Mouse (Mus musculus): ENCODE results near the gene Zfp354a. TPM values are rescaled to one million over a fixed set of nuclear protein-coding genes. Genes with fewer than 3 reads are reported as not detected.
"Not testable (repeated sequence)": the region's sequence is repeated elsewhere in the genome, so short reads cannot be mapped to it uniquely, and the experiment has no call there.

Zfp354a gene
- polyA plus RNA-seq (2016; fragmentation: Nextera tagmentation; extraction: Ambion mirVana), result 7.7 and 7.9 TPM in 2 replicates

DNA sequence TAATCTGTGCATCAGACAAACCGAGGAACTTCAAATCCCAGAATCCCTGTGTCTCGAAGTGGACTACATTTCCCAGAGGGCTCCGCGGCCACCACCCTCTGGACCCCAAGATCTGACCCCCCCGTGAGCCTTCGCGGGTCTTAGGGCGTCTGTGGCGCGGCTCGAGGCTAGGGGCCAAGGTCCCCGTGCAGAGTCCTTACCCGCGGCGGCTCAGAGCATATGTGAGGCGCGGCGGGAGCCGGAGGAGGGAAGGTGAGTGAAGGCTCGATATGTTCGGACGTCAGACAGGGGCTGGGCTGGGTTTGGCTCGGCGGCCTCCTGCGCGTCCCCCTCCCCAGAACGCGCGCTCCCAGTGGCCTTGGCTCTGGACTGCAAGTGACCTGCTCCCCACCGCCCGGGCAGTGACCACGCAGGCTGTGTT, at the start of gene Zfp354a:
Gene Zfp354a, plus strand, starts transcription at position 107 of the 421 bp plus-strand sequence.
- H3K4me1 ChIP-seq, result peaks cover 10% of the 10 kb centered on the region
- H3K9me3 ChIP-seq (replicated peaks), result no peaks in the 10 kb centered on the region
- peak within 1 kb of the TSS; percentile 86 for H3K4me3 ChIP-seq
- H3K36me3 ChIP-seq, result peaks cover 26% of the 10 kb centered on the region
- under 1% methylated on average over 32 of the region's 32 CpGs for WGBS
- H3K27me3 ChIP-seq (ENCODE audit: low read depth, poor library complexity, severe bottlenecking), result no peaks in the 10 kb centered on the region
- H3K27ac ChIP-seq, result peak within 1 kb of the TSS; percentile 95
- peak; percentile 83 for DNase-seq (ENCODE audit: low spot score)

DNA sequence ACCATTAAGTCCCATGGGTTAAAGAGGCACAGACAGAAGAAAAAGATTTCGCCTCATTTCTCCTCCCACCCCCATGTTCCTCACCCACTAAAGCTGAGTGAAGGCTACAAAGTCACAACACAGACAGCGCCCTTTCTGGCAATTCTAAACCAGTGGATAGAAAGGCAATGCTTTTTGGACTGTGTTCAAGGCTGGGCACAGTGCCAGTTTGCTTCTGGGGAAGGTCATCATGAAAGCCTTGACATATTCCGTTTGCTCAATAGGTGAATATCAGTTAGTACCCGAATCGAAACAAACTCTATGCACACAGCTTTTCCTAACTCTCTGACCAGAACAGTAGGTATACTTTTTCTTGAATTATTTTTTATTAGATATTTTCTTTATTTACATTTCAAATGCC, 47.2 kb upstream of the Zfp354a start:
- H3K4me3 ChIP-seq, result no peak overlapping the region
- DNase-seq (ENCODE audit: low spot score), result no peak
- no peaks in the 10 kb centered on the region for H3K9me3 ChIP-seq (replicated peaks)
- H3K36me3 ChIP-seq, result no peaks in the 10 kb centered on the region
- H3K27ac ChIP-seq, result no peak overlapping the region
- H3K27me3 ChIP-seq (ENCODE audit: low read depth, poor library complexity, severe bottlenecking), result no peaks in the 10 kb centered on the region
- H3K4me1 ChIP-seq, result no peaks in the 10 kb centered on the region
- WGBS, result 88% methylated on average over 5 of the region's 5 CpGs

DNA sequence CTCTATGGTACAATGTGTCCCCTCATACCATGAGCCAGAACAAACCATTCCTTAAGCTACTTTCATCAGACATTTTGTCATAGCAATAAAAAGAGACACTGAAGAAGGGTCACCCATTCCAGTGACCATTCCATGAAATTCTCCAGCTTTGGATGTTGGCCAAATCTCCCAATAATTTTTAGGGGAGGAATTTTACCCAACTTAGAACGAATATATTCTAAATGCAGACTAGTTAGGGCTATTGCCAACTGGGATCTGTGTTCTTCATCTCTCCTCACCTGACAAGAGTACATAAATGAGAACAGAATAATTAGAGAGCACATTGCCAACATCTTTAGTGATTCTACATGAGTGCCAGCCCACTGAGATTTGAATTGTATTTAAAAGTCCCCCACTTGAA, 45.1 kb upstream of the Zfp354a start, which contains the start of gene Olfr54:
Gene Olfr54, plus strand, starts transcription at position 301 of the 400 bp plus-strand sequence.
- Histone ChIP-seq H3K27me3 (ENCODE audit: low read depth, poor library complexity, severe bottlenecking) (no peaks in the 10 kb centered on the region), H3K36me3 (no peaks in the 10 kb centered on the region), H3K9me3 (replicated peaks) (no peaks in the 10 kb centered on the region), H3K27ac (no peak within 1 kb of the TSS), H3K4me3 (no peak within 1 kb of the TSS), H3K4me1 (no peaks in the 10 kb centered on the region)
- WGBS, result 73% methylated on average over 1 of the region's 1 CpGs
- no peak for DNase-seq (ENCODE audit: low spot score)

DNA sequence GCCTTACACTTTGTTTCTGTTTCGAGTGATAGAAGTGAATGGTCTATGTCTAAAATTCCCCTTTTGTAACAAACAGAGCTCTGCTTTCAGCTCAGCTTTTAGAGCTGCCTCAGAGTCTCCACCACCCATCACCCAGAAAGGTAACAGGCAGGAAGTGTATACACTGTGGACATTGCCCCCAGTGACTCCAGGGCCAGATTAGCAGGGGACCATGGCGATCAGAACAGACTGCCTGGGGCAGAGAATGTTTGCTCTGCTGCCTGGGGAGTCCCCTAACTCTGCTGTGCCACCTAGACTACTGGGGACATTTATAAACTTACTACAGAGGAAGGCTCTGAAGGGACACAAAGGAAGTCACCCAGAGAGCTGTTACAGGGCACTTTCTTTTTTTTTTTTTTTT, 42.7 kb upstream of the Zfp354a start:
- Histone ChIP-seq H3K27ac (no peak overlapping the region), H3K36me3 (no peaks in the 10 kb centered on the region), H3K4me3 (no peak overlapping the region), H3K4me1 (no peaks in the 10 kb centered on the region), H3K27me3 (ENCODE audit: low read depth, poor library complexity, severe bottlenecking) (no peaks in the 10 kb centered on the region), H3K9me3 (replicated peaks) (no peaks in the 10 kb centered on the region)
- WGBS, result 60% methylated on average over 2 of the region's 2 CpGs
- no peak for DNase-seq (ENCODE audit: low spot score)

DNA sequence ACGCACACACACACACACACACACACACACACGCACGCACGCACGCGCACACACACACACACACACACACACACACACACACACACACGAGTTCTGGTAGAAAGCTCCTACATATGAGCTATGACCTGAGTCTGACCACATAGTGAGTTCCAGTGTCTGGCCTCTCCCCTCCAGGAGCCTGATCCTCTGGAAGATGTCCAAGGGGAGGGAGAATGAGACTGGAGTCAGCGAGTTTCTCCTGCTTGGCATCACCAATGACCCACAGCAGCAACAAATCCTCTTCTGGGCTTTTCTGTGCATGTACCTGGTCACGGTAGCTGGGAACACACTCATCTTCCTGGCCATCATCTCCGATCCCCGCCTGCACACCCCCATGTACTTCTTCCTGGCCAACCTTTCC, 32.2 kb upstream of the Zfp354a start:
- not testable (repeated sequence) for H3K36me3 ChIP-seq; DNase-seq (ENCODE audit: low spot score); H3K27ac ChIP-seq; H3K9me3 ChIP-seq (replicated peaks); H3K4me3 ChIP-seq; H3K27me3 ChIP-seq (ENCODE audit: low read depth, poor library complexity, severe bottlenecking); H3K4me1 ChIP-seq
- 88% methylated on average over 11 of the region's 11 CpGs for WGBS

DNA sequence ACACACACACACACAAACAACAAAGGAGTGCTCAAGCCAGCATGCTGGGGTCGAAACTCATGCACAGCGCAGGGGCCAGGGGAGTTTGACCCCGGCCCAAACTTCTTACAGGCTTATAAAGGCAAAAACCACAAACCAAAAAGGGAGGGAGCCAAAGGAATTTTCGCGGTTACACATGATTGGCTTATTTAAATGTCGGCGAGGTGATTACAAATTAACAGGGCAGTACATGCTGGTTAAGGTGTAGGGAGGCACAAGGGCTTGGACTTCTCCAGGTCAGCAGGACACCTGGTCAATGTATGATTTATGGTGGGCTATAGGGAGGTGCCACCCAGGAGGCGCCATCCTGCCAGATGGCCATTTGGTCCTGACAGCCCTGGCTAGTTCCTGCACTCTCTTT, 29.7 kb upstream of the Zfp354a start:
- H3K9me3 ChIP-seq (replicated peaks); H3K27me3 ChIP-seq (ENCODE audit: low read depth, poor library complexity, severe bottlenecking); H3K36me3 ChIP-seq; DNase-seq (ENCODE audit: low spot score); H3K27ac ChIP-seq; H3K4me1 ChIP-seq; H3K4me3 ChIP-seq: not testable (repeated sequence)
- 71% methylated on average over 8 of the region's 8 CpGs for WGBS

DNA sequence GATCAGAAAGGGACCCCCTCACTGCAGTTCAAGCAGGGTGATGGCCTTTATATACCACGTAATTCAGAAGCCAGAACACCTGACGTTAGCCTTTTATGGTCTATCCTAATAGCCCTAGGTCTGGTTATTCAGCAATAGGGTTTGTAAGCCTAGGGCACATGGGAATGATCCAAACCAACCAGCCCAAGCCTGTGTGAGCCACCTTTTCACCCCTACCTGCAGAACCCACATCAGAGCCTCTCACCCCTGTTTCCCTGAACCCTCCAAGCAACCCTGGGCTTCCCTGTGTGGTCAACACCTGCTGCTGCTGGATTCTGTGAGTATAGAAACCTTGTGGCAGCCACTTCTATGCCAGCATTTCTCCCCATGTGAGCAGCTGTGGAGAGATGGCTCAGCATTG, 28.8 kb upstream of the Zfp354a start:
- H3K27ac ChIP-seq, result no peak overlapping the region
- no peaks in the 10 kb centered on the region for H3K36me3 ChIP-seq
- no peaks in the 10 kb centered on the region for H3K27me3 ChIP-seq (ENCODE audit: low read depth, poor library complexity, severe bottlenecking)
- no peak for DNase-seq (ENCODE audit: low spot score)
- WGBS, result 67% methylated on average over 2 of the region's 2 CpGs
- H3K4me1 ChIP-seq, result no peaks in the 10 kb centered on the region
- no peak overlapping the region for H3K4me3 ChIP-seq
- H3K9me3 ChIP-seq (replicated peaks), result no peaks in the 10 kb centered on the region

DNA sequence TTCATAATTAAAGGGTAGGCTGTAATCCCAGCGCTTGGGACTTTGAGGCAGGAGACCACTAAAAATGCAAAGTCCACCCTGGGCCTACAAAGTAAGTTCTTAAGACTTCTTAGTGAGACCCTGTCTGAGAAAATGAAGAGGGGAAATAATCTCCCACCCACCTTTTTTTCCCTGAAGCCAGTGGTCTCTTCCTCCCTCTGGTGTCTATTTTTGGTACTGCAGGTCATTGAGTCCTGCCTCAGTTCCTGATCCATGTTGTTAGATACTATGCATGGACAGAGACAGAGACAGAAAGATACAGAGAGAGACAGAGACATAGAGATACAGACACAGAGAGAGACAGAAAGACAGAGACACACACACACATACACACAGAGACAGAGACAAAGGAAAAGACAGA, 26.2 kb upstream of the Zfp354a start:
- Histone ChIP-seq H3K27ac (no peak overlapping the region), H3K4me1 (no peaks in the 10 kb centered on the region), H3K27me3 (ENCODE audit: low read depth, poor library complexity, severe bottlenecking) (no peaks in the 10 kb centered on the region), H3K36me3 (no peaks in the 10 kb centered on the region), H3K9me3 (replicated peaks) (no peaks in the 10 kb centered on the region), H3K4me3 (no peak overlapping the region)
- WGBS, result 11% methylated on average over 1 of the region's 1 CpGs
- peak; percentile 33 for DNase-seq (ENCODE audit: low spot score)

DNA sequence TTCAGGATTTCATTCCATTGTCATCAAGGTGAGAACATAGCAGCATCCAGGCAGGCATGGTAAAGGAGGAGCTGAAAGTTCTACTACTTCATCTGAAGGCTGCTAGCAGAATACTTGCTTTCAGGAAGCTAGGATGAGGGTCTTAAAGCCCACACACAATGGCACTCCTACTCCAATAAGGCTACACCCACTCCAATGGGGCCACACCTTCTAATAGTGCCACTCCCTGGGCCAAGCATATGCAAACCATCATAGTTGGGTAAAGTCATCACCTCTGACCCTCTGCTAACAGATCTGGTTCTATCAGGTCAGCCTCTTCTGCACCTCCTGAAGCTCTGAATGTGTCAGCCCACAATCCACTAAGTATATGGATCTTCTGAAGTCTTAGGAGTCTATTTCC, 24.9 kb upstream of the Zfp354a start:
- not testable (repeated sequence) for H3K4me3 ChIP-seq; H3K36me3 ChIP-seq; DNase-seq (ENCODE audit: low spot score); H3K4me1 ChIP-seq; H3K27me3 ChIP-seq (ENCODE audit: low read depth, poor library complexity, severe bottlenecking); H3K27ac ChIP-seq; H3K9me3 ChIP-seq (replicated peaks)

DNA sequence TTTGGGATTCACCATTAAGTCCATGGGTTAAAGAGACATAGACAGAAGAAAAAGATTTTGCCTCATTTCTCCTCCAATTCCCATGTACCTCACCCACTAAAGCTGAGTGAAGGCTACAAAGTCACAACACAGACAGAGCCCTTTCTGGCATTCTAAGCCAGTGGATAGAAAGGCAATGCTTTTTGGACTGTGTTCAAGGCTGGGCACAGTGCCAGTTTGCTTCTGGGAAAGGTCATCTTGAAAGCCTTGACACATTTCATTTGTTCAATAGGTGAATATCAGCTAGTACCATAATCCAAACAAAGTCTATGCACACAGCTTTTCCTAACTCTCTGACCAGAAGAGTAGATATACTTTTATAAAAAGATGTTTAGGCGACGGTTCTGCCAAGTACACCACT, 23.1 kb upstream of the Zfp354a start:
- 97% methylated on average over 2 of the region's 2 CpGs for WGBS
- no peak for DNase-seq (ENCODE audit: low spot score)
- no peak overlapping the region for H3K27ac ChIP-seq
- H3K4me1 ChIP-seq, result no peaks in the 10 kb centered on the region
- no peaks in the 10 kb centered on the region for H3K36me3 ChIP-seq
- H3K9me3 ChIP-seq (replicated peaks), result no peaks in the 10 kb centered on the region
- H3K4me3 ChIP-seq, result no peak overlapping the region
- no peaks in the 10 kb centered on the region for H3K27me3 ChIP-seq (ENCODE audit: low read depth, poor library complexity, severe bottlenecking)

DNA sequence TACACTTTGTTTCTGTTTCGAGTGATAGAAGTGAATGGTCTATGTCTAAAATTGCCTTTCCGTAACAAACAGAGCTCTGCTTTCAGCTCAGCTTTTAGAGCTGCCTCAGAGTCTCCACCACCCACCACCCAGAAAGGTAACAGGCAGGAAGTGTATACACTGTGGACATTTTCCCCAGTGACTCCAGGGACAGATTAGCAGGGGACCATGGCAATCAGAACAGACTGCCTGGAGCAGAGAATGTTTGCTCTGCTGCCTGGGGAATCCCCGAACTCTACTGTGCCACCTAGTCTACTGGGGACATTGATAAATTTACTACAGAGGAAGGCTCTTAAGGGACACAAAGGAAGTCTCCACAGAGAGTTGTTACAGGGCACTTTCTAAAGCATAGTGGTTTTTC, 14.3 kb upstream of the Zfp354a start:
- not testable (repeated sequence) for H3K4me1 ChIP-seq; H3K4me3 ChIP-seq; H3K27me3 ChIP-seq (ENCODE audit: low read depth, poor library complexity, severe bottlenecking); H3K27ac ChIP-seq; H3K9me3 ChIP-seq (replicated peaks); H3K36me3 ChIP-seq; DNase-seq (ENCODE audit: low spot score)
- 84% methylated on average over 3 of the region's 3 CpGs for WGBS

DNA sequence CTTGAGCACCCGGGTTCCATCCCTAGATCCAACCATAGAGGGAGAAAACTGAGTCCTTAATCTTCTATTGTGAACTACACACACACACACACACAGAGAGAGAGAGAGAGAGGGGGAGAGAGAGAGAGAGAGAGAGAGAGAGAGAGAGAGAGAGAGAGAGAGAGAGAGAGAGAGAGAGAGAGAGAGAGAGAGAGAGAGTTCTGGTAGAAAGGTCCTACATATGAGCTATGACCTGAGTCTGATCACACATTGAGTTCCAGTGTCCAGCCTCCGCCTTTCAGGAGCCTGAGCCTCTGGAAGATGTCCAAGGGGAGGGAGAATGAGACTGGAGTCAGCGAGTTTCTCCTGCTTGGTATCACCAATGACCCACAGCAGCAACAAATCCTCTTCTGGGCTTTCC, 11.2 kb upstream of the Zfp354a start, which contains the start of gene Olfr1375:
Gene Olfr1375, plus strand, starts transcription at position 301 of the 400 bp plus-strand sequence.
- not testable (repeated sequence) for H3K27ac ChIP-seq; DNase-seq (ENCODE audit: low spot score); H3K27me3 ChIP-seq (ENCODE audit: low read depth, poor library complexity, severe bottlenecking); H3K9me3 ChIP-seq (replicated peaks); H3K4me1 ChIP-seq; H3K36me3 ChIP-seq; H3K4me3 ChIP-seq
- 87% methylated on average over 3 of the region's 3 CpGs for WGBS

DNA sequence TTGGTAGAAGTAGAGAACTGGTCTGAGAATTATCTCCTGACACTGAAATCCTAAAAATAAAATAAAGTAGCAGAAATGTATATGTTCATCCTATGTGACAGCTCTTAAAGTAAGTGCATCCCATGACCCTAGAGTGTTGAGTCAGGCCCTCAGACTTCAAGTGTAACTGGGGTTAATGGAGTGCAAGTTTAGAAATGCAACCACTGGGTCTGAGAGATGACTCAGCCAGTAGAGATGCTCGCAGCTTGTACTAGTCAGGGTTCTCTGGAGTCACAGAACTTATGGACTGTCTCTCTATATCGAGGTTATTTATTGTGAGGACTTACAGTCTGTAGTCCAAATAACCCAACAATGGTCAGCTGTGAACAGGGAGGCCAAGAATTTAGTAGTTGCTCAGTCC, 7.4 kb upstream of the Zfp354a start:
- 81% methylated on average over 2 of the region's 2 CpGs for WGBS
- Histone ChIP-seq H3K9me3 (replicated peaks) (no peaks in the 10 kb centered on the region), H3K4me3 (no peak overlapping the region), H3K36me3 (no peaks in the 10 kb centered on the region), H3K27me3 (ENCODE audit: low read depth, poor library complexity, severe bottlenecking) (no peaks in the 10 kb centered on the region), H3K4me1 (no peaks in the 10 kb centered on the region), H3K27ac (no peak overlapping the region)
- DNase-seq (ENCODE audit: low spot score), result no peak

DNA sequence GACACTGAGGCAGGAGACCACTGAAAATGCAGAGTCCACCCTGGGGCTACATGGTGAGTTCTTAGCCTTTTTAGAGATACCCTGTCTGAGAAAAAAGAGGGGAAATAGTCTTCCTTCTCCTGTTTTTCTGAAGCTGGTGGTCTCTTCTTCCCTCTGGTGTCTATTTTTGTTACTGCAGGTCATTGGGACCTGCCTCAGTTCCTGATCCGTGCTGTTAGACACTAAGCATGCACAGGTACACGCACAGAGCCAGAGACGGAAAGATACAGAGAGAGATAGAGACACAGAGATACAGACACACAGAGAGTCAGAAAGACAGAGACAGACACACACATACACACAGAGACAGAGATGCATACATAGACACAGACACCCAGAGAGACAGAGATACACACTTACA, 5.8 kb upstream of the Zfp354a start:
- WGBS, result 53% methylated on average over 3 of the region's 3 CpGs
- DNase-seq (ENCODE audit: low spot score), result no peak
- no peaks in the 10 kb centered on the region for H3K36me3 ChIP-seq
- H3K27ac ChIP-seq, result no peak overlapping the region
- H3K4me3 ChIP-seq, result no peak overlapping the region
- no peaks in the 10 kb centered on the region for H3K27me3 ChIP-seq (ENCODE audit: low read depth, poor library complexity, severe bottlenecking)
- H3K4me1 ChIP-seq, result no peaks in the 10 kb centered on the region
- no peaks in the 10 kb centered on the region for H3K9me3 ChIP-seq (replicated peaks)
